Mouse (Mus musculus) adrenal gland, postnatal 36 days (tissue): ENCODE results near the gene Gm20388. TPM values are rescaled to one million over a fixed set of nuclear protein-coding genes. Genes with fewer than 3 reads are reported as not detected.
"Not testable (repeated sequence)": the region's sequence is repeated elsewhere in the genome, so short reads cannot be mapped to it uniquely, and the experiment has no call there.

ENCODE experiments used
- DNase-seq, 2 experiments: peaks; one replicate each; pipeline ENCODE4 v3.0.0; 2021; ENCODE audit warnings: mixed read lengths in 1 of 2
- total RNA-seq, 2 experiments: library from RNA; stranded (reverse); gene quantifications; 2 replicates each; pipeline ENCODE4 v1.2.3; 2021

Gm20388 gene
- total RNA-seq, 2 experiments from 2014 or later, result 2.4 to 7.4 TPM

GRCm38 (mm10) chr8:123188006-123188405, 3277.4 kb downstream of the Gm20388 start:
- DNase-seq, result no peak

GRCm38 (mm10) chr8:123188841-123189240, 3278.2 kb downstream of the Gm20388 start:
- DNase-seq, result no peak

GRCm38 (mm10) chr8:123190678-123191077, 3280.0 kb downstream of the Gm20388 start:
- peak; percentile 83 to 88 for DNase-seq

GRCm38 (mm10) chr8:123191908-123192307, 3281.3 kb downstream of the Gm20388 start:
- DNase-seq, result no peak

- DNase-seq, result no peak
Observed at GRCm38 (mm10) chr8:123193771-123194170, 3283.1 kb downstream of the Gm20388 start.

- not testable (repeated sequence) for DNase-seq
Observed at GRCm38 (mm10) chr8:123197016-123197415, 3286.4 kb downstream of the Gm20388 start.

- DNase-seq, result no peak
Observed at GRCm38 (mm10) chr8:123199864-123200263, 3289.2 kb downstream of the Gm20388 start.

GRCm38 (mm10) chr8:123202288-123202687, 3291.6 kb downstream of the Gm20388 start:
- peak; percentile 64 to 75 for DNase-seq

GRCm38 (mm10) chr8:123203571-123203970, 3292.9 kb downstream of the Gm20388 start:
- DNase-seq, result no peak

- no peak for DNase-seq
Observed at GRCm38 (mm10) chr8:123211876-123212275, 3301.2 kb downstream of the Gm20388 start.

- peak; percentile 95 to 96 for DNase-seq
Observed at GRCm38 (mm10) chr8:123212321-123213117, 3301.9 kb downstream of the Gm20388 start, which contains the start of the genes Chmp1a and Spata33. Chmp1a (minus strand) TSS chr8:123212763. Spata33 (plus strand) TSS chr8:123212832.

GRCm38 (mm10) chr8:123213118-123213772, 3302.6 kb downstream of the Gm20388 start:
- no peak for DNase-seq

GRCm38 (mm10) chr8:123215430-123215829, 3304.8 kb downstream of the Gm20388 start:
- no peak for DNase-seq

GRCm38 (mm10) chr8:123220917-123221316, 3310.3 kb downstream of the Gm20388 start:
- no peak for DNase-seq

GRCm38 (mm10) chr8:123224278-123225266, 3313.9 kb downstream of the Gm20388 start, which contains the start of gene Cdk10:
Cdk10 (plus strand) TSS chr8:123224842.
- peak; percentile 96 to 97 for DNase-seq

- no peak for DNase-seq
Observed at GRCm38 (mm10) chr8:123228416-123228815, 3317.8 kb downstream of the Gm20388 start.

- DNase-seq, result not testable (repeated sequence)
Observed at GRCm38 (mm10) chr8:123230326-123230725, 3319.7 kb downstream of the Gm20388 start.

- DNase-seq, result peak in 1 of 2 experiments; percentile 28
Observed at GRCm38 (mm10) chr8:123231742-123232141, 3321.1 kb downstream of the Gm20388 start.

- no peak for DNase-seq
Observed at GRCm38 (mm10) chr8:123232553-123232952, 3321.9 kb downstream of the Gm20388 start.

GRCm38 (mm10) chr8:123233300-123233699, 3322.7 kb downstream of the Gm20388 start:
- DNase-seq, result no peak

- no peak for DNase-seq
Observed at GRCm38 (mm10) chr8:123233760-123234159, 3323.1 kb downstream of the Gm20388 start.
